Mouse (Mus musculus) cortical plate, adult 2 months (tissue): ENCODE data around the gene Hsd17b6. TPM values are rescaled to one million over a fixed set of nuclear protein-coding genes. Genes with fewer than 3 reads are reported as not detected.
"Not testable (repeated sequence)": the region's sequence is repeated elsewhere in the genome, so short reads cannot be mapped to it uniquely, and the experiment has no call there.

Experiments
- H3K27ac ChIP-seq: fragments of 200-500 bp; 2 replicates; pipeline ENCODE4 v1.5.1; 2012; ENCODE audit warnings: low read length, control low read depth, inconsistent platforms; ENCODE audit not compliant: insufficient read depth
- H3K4me1 ChIP-seq: fragments of 200-500 bp; 2 replicates; pipeline ENCODE4 v1.6.1; 2011; ENCODE audit warnings: low read length; ENCODE audit not compliant: control insufficient read depth, insufficient read depth
- H3K4me3 ChIP-seq: fragments of 200-500 bp; 2 replicates; pipeline ENCODE4 v1.5.1; 2011; ENCODE audit warnings: mild to moderate bottlenecking, low read length, control low read depth; ENCODE audit not compliant: insufficient read depth
- CTCF ChIP-seq: fragments of 200-500 bp; IDR thresholded peaks from 2 replicates; pipeline ENCODE4 v1.5.1; 2011; ENCODE audit warnings: mild to moderate bottlenecking, control low read depth, low read length; ENCODE audit not compliant: insufficient read depth; ENCODE audit errors: extremely low read depth
- POLR2A ChIP-seq: fragments of 200-500 bp; IDR thresholded peaks from 2 replicates; pipeline ENCODE4 v1.6.1; 2011; ENCODE audit warnings: mild to moderate bottlenecking, low read length, control low read depth; ENCODE audit not compliant: insufficient read depth; ENCODE audit errors: extremely low read depth
- polyA plus RNA-seq: library from polyadenylated mRNA; depleted of rRNA; stranded (reverse); fragments of >200 nt; gene quantifications from 2 replicates; pipeline ENCODE4 v1.2.3, GENCODE M21; 2012; rRNA removed

Hsd17b6 gene
- not detected in 2 replicates for polyA plus RNA-seq

DNA sequence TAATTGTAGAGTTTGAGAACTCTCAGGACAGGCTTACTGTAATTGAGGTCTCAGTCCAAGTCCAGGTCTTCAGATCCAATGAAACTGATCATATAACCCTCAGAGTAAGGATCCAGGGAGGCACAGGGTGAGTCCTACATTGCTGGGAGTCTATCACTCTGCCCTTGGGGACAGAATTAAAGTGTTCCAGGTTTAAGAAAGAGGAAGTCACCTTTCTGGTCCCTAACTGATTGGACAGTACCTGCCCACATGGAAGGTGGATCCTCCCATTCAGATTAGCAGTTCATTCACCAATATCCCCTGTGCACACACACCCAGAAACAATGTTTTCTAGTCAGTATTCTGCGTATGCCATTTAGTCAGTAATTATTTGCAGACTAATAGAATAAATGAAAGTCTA, at the start of gene Hsd17b6:
TSS of gene Hsd17b6 (minus strand) at position 166 of the 400 bp plus-strand sequence.
- Histone ChIP-seq H3K27ac (no peak within 1 kb of the TSS), H3K4me3 (no peak within 1 kb of the TSS), H3K4me1 (no peaks in the 10 kb centered on the region)
- TF ChIP-seq POLR2A: no peak
- TF ChIP-seq CTCF: no peak

DNA sequence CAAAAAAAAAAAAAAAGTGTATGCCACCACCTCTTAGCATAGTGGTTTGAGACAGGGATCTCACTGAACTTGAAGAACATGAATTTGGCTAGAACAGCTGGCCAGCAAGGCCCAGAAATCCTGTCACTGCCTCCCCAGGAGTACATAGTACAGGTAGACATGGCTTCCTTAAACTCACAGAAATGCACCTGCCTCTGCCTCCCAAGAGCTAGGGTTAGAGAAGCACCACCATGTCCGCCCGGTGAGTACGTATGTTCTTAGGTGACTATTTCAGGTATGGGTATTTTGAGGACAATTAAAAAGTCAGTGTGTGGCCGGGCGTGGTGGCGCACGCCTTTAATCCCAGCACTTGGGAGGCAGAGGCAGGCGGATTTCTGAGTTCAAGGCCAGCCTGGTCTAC, 45.6 kb upstream of the Hsd17b6 start:
- Histone ChIP-seq H3K4me3 (no peak overlapping the region), H3K27ac (no peak overlapping the region)
- TF ChIP-seq POLR2A: no peak

DNA sequence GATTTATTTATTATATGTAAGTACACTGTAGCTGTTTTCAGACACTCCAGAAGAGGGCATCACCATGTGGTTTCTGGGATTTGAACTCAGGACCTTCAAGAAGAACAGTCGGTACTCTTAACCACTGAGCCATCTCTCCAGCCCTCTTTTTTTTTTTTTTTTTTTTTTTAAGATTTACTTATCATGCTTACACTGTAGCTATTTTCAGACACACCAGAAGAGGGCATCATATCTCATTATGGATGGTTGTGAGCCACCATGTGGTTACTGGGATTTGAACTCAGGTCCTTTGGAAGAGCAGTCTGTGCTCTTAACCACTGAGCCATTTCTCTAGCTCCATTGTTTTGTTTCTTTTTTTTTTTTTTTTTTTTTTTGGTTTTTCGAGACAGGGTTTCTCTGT, 44.7 kb upstream of the Hsd17b6 start:
- not testable (repeated sequence) for H3K27ac ChIP-seq, H3K4me1 ChIP-seq

More for the DNA sequence above, 45.6 kb upstream of the Hsd17b6 start:
- H3K4me1 ChIP-seq: peaks cover 2% of the 10 kb centered on the region; the same call in 1 of the 2 replicates

DNA sequence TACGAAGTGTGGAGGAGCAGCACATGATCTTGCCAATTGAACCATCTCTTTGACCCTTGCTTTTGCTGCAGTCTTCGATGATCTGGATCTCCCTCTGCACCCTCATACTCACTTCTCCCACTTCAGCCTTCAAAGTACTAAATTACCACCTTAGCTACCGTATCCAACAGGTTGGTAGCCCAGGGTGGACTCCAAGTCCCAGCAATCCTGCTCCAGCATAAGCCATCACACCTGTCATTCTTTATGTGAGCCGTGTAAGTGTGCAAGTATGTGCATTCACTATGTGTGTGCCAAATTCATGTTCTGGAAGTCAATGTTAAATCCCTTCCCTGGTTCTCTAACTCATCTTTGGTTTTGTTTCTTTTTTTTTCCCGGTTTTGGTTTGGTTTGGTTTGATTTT, 44.2 kb upstream of the Hsd17b6 start:
- TF ChIP-seq POLR2A: no peak
- Histone ChIP-seq H3K4me3 (no peak overlapping the region), H3K4me1 (no peaks in the 10 kb centered on the region), H3K27ac (no peak overlapping the region)

More for the DNA sequence above, 44.7 kb upstream of the Hsd17b6 start:
- not testable (repeated sequence) for H3K4me3 ChIP-seq

DNA sequence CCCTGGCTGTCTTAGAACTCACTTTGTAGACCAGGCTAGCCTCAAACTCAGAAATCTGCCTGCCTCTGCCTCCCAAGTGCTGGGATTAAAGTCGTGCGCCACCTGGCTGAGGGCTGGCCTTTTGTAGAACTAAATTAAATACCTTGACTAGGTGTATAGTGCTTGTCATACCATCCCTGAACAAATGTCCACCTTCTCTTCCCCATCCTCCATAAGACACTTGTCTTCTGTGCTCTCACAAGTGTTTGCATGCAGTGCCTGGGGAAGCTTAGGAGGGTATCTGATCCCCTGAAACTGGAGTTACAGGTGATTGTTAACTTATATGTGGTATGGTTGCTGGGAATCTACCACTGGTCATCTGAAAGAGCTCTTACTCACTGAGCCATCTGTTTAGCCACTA, 42.9 kb upstream of the Hsd17b6 start:
- Histone ChIP-seq H3K27ac (no peak overlapping the region), H3K4me3 (no peak overlapping the region), H3K4me1 (no peaks in the 10 kb centered on the region)
- TF ChIP-seq CTCF (no peak), POLR2A (no peak)

DNA sequence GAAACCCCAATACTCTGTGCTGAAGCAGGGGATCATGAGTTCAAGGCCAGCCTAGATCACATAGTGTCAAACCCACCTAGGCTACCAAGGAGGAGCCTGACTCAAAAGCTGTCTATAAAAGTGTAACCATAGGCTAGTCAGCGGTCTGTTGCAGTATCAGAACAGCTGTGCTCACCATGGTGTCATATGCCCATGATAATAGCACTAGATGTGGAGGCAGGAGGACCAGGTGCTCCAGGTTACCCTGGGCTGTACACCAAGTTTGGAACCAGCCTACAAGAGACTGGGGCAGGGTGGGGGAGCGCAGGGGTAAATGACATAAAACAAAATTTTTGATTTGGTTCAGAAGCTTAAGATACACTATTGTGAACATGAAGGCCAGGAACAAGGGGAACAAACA, 42.3 kb upstream of the Hsd17b6 start:
- no peaks in the 10 kb centered on the region; the same call in 1 of the 2 replicates for H3K4me1 ChIP-seq
- H3K4me3 ChIP-seq: no peak overlapping the region
- TF ChIP-seq POLR2A: no peak
- no peak for TF ChIP-seq CTCF
- H3K27ac ChIP-seq: no peak overlapping the region

DNA sequence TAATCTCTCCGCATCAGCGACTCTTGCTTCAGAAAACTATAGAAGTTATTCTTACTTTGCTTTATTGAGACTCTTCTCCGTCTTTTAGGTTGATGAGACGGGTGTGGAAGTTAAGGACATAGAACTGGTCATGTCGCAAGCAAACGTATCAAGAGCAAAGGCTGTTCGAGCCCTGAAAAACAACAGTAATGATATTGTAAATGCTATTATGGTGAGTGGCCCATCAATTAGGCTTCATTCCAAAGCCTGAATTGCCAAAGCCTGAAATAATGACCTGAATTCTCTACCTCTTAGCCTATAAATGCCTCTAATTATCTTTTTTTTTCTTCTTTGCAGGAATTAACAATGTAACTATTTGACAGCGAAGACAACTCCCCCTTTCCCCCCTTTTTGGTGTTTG, 40.7 kb upstream of the Hsd17b6 start:
- Histone ChIP-seq H3K4me1 (no peaks in the 10 kb centered on the region; the same call in 1 of the 2 replicates), H3K27ac (no peak overlapping the region), H3K4me3 (no peak overlapping the region)
- TF ChIP-seq POLR2A (no peak), CTCF (no peak)

DNA sequence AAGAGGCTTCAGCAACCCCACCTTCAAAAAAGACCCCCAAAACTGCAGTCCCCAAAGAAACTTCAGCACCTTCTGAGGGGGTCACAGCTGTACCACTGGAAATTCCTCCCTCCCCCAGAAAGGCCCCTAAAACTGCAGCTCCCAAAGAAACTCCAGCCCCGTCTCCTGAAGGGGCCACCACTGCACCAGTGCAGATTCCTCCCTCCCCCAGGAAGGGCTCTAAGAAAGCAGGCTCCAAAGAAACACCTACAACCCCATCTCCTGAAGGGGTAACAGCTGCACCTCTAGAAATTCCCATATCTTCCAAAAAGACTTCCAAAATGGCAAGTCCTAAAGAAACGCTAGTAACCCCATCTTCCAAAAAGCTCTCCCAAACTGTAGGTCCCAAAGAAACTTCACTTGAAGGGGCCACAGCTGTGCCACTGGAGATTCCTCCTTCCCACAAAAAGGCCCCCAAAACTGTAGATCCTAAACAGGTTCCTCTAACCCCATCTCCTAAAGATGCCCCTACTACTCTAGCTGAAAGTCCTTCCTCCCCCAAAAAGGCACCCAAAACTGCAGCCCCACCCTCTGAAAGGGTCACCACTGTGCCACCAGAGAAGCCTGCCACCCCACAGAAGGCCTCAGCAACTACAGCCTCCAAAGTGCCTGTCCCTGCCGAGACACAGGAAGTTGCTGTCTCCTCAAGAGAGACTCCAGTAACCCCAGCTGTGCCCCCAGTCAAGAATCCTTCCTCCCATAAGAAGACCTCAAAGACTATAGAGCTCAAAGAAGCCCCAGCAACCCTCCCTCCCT, 35.8 kb upstream of the Hsd17b6 start:
- Histone ChIP-seq H3K4me1 (peaks cover 4% of the 10 kb centered on the region; the same call in 1 of the 2 replicates), H3K27ac (no peak overlapping the region), H3K4me3 (no peak overlapping the region)
- TF ChIP-seq POLR2A: no peak
- TF ChIP-seq CTCF: no peak

DNA sequence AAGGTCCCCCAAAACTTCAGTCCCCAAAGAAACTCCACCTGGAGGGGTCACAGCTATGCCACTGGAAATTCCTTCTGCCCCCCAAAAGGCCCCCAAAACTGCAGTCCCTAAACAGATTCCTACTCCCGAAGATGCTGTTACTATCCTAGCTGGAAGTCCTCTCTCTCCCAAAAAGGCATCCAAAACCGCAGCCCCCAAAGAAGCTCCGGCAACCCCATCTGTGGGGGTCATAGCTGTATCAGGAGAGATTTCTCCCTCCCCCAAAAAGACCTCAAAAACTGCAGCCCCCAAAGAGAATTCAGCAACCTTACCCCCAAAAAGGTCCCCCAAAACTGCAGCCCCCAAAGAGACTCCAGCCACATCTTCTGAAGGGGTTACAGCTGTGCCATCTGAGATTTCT, 35.1 kb upstream of the Hsd17b6 start:
- H3K4me1 ChIP-seq: peaks cover 5% of the 10 kb centered on the region; the same call in 1 of the 2 replicates
- TF ChIP-seq POLR2A: no peak
- TF ChIP-seq CTCF: no peak
- H3K4me3 ChIP-seq: no peak overlapping the region
- H3K27ac ChIP-seq: no peak overlapping the region

DNA sequence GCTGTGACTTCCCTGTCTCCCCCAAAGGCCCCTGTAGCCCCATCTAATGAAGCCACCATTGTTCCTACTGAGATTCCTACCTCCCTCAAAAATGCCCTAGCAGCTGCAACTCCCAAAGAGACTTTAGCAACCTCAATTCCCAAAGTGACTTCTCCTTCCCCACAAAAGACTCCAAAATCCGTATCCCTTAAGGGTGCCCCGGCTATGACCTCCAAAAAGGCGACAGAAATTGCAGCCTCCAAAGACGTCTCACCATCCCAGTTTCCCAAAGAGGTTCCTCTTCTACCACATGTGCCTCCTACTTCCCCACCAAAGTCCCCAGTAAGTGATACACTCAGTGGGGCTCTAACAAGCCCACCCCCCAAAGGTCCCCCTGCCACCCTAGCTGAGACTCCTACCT, 34.2 kb upstream of the Hsd17b6 start:
- no peak for TF ChIP-seq CTCF
- TF ChIP-seq POLR2A: no peak
- H3K4me3 ChIP-seq: no peak overlapping the region

DNA sequence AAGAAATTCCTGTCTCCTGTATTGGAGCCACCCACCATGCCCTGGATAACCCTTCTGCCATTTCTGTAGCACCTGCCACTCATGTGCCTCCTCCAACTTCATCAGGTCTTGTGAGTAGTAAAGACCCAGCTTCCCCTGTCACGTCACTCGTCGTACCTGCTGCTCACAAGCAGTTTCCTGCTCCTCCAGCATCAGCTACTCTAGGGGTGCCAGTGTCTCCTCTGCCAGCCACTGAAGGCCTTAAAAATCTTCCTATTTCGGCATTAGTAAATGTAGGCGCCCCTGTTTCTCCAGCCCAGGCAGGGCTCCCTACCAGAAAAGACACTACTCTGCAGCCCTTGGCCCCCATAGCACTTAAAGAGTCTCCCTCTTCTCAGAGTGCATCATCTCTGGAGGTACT, 32.9 kb upstream of the Hsd17b6 start:
- no peak for TF ChIP-seq CTCF
- Histone ChIP-seq H3K4me3 (no peak overlapping the region), H3K4me1 (peaks cover 7% of the 10 kb centered on the region; the same call in 1 of the 2 replicates), H3K27ac (no peak overlapping the region)

More for the DNA sequence above, 34.2 kb upstream of the Hsd17b6 start:
- Histone ChIP-seq H3K4me1 (peaks cover 7% of the 10 kb centered on the region; the same call in 1 of the 2 replicates), H3K27ac (no peak overlapping the region)
